Mouse (Mus musculus): ENCODE measurements around the gene Galnt9. TPM values are rescaled to one million over a fixed set of nuclear protein-coding genes. Genes with fewer than 3 reads are reported as not detected.

Galnt9 gene
- polyA plus RNA-seq, 2 experiments = 0.03 TPM; not detected in 1

- TF ChIP-seq EP300 (IDR thresholded peaks at IDR 0.05; ENCODE audit: low read depth) (no peak), CTCF (IDR thresholded peaks at IDR 0.05; ENCODE audit: low read depth) (no peak)
- no peak for DNase-seq (ENCODE audit: low read depth in 3 of 3, low spot score in 3 of 3)
- H3K4me2 ChIP-seq (ENCODE audit: low read depth) = no peak overlapping the region
- no peaks in the 10 kb centered on the region for H3K36me3 ChIP-seq (replicated peaks; ENCODE audit: control insufficient read depth, insufficient read depth, low read depth)
- no peaks in the 10 kb centered on the region for H3K27me3 ChIP-seq (ENCODE audit: control insufficient read depth, insufficient read depth, low read length)
- H3K9me3 ChIP-seq (ENCODE audit: control insufficient read depth, low read length) = no peaks in the 10 kb centered on the region
- no peak overlapping the region for H3K9ac ChIP-seq (replicated peaks)
- no peaks in the 10 kb centered on the region for H3K4me1 ChIP-seq (replicated peaks; ENCODE audit: control insufficient read depth in 2 of 2, insufficient read depth in 2 of 2, low read length in 1 of 2)
- H3K27ac ChIP-seq = no peak overlapping the region
- ATAC-seq (ENCODE audit: insufficient read depth) = no peak
- no peak overlapping the region for H3K4me3 ChIP-seq (ENCODE audit: insufficient read depth in 1 of 2, low read depth in 2 of 2, low read length in 2 of 2)
- WGBS (ENCODE audit: insufficient replicate concordance) = 25% methylated on average over 2 of the region's 2 CpGs
Measured at GRCm38 (mm10) chr5:110597502-110597901, 53.3 kb downstream of the Galnt9 start.

GRCm38 (mm10) chr5:110598298-110599095 lies 54.3 kb downstream of the Galnt9 start:
- 0 out of 4 replicates have a peak, but pooled peaks cover 0 to 2% of the 10 kb centered on the region in 2 experiments for H3K4me1 ChIP-seq (replicated peaks; ENCODE audit: control insufficient read depth in 2 of 2, insufficient read depth in 2 of 2, low read length in 1 of 2)
- DNase-seq (ENCODE audit: low read depth in 3 of 3, low spot score in 3 of 3) (no peak), ATAC-seq (ENCODE audit: insufficient read depth) (no peak)
- no peak overlapping the region for H3K4me2 ChIP-seq (ENCODE audit: low read depth)
- WGBS (ENCODE audit: insufficient replicate concordance) = 23% methylated on average over 12 of the region's 12 CpGs
- no peaks in the 10 kb centered on the region for H3K27me3 ChIP-seq (ENCODE audit: control insufficient read depth, insufficient read depth, low read length)
- no peak overlapping the region for H3K9ac ChIP-seq (replicated peaks)
- no peak for TF ChIP-seq EP300 (IDR thresholded peaks at IDR 0.05; ENCODE audit: low read depth)
- TF ChIP-seq CTCF (IDR thresholded peaks at IDR 0.05; ENCODE audit: low read depth) = no peak
- H3K36me3 ChIP-seq (replicated peaks; ENCODE audit: control insufficient read depth, insufficient read depth, low read depth) = no peaks in the 10 kb centered on the region
- no peak overlapping the region for H3K27ac ChIP-seq
- no peaks in the 10 kb centered on the region for H3K9me3 ChIP-seq (ENCODE audit: control insufficient read depth, low read length)
- H3K4me3 ChIP-seq (ENCODE audit: insufficient read depth in 1 of 2, low read depth in 2 of 2, low read length in 2 of 2) = no peak overlapping the region

GRCm38 (mm10) chr5:110603016-110603685 lies 59.0 kb downstream of the Galnt9 start:
- no peaks in the 10 kb centered on the region for H3K27me3 ChIP-seq (ENCODE audit: control insufficient read depth, insufficient read depth, low read length)
- ATAC-seq (ENCODE audit: insufficient read depth) (peak; percentile 59), DNase-seq (ENCODE audit: low read depth in 3 of 3, low spot score in 3 of 3) (peak in 1 of 3 experiments; percentile 17)
- no peak overlapping the region for H3K9ac ChIP-seq (replicated peaks)
- no peak overlapping the region for H3K4me2 ChIP-seq (ENCODE audit: low read depth)
- H3K9me3 ChIP-seq (ENCODE audit: control insufficient read depth, low read length) = no peaks in the 10 kb centered on the region
- 0 out of 4 replicates have a peak, but pooled peaks cover 0 to 2% of the 10 kb centered on the region in 2 experiments for H3K4me1 ChIP-seq (replicated peaks; ENCODE audit: control insufficient read depth in 2 of 2, insufficient read depth in 2 of 2, low read length in 1 of 2)
- H3K27ac ChIP-seq = no peak overlapping the region
- no peak overlapping the region for H3K4me3 ChIP-seq (ENCODE audit: insufficient read depth in 1 of 2, low read depth in 2 of 2, low read length in 2 of 2)
- no peaks in the 10 kb centered on the region for H3K36me3 ChIP-seq (replicated peaks; ENCODE audit: control insufficient read depth, insufficient read depth, low read depth)
- TF ChIP-seq EP300 (IDR thresholded peaks at IDR 0.05; ENCODE audit: low read depth) (no peak), CTCF (IDR thresholded peaks at IDR 0.05; ENCODE audit: low read depth) (no peak)
- WGBS (ENCODE audit: insufficient replicate concordance) = 30% methylated on average over 7 of the region's 7 CpGs

GRCm38 (mm10) chr5:110604311-110604710 lies 60.2 kb downstream of the Galnt9 start:
- H3K4me3 ChIP-seq (ENCODE audit: insufficient read depth in 1 of 2, low read depth in 2 of 2, low read length in 2 of 2) = no peak overlapping the region
- no peak overlapping the region for H3K27ac ChIP-seq
- H3K36me3 ChIP-seq (replicated peaks; ENCODE audit: control insufficient read depth, insufficient read depth, low read depth) = no peaks in the 10 kb centered on the region
- 0 out of 4 replicates have a peak, but pooled peaks cover 0 to 2% of the 10 kb centered on the region in 2 experiments for H3K4me1 ChIP-seq (replicated peaks; ENCODE audit: control insufficient read depth in 2 of 2, insufficient read depth in 2 of 2, low read length in 1 of 2)
- H3K4me2 ChIP-seq (ENCODE audit: low read depth) = no peak overlapping the region
- no peak for TF ChIP-seq EP300 (IDR thresholded peaks at IDR 0.05; ENCODE audit: low read depth)
- TF ChIP-seq CTCF (IDR thresholded peaks at IDR 0.05; ENCODE audit: low read depth) = no peak
- H3K9ac ChIP-seq (replicated peaks) = no peak overlapping the region
- no peaks in the 10 kb centered on the region for H3K9me3 ChIP-seq (ENCODE audit: control insufficient read depth, low read length)
- DNase-seq (ENCODE audit: low read depth in 3 of 3, low spot score in 3 of 3) = no peak
- WGBS (ENCODE audit: insufficient replicate concordance) = 66% methylated on average over 2 of the region's 2 CpGs
- H3K27me3 ChIP-seq (ENCODE audit: control insufficient read depth, insufficient read depth, low read length) = no peaks in the 10 kb centered on the region
- no peak for ATAC-seq (ENCODE audit: insufficient read depth)
